Mouse (Mus musculus): ENCODE data around the gene P2ry2.
A peak's percentile ranks its signal among the peaks of the same experiment; 100 is the strongest.

The P2ry2 gene

GRCm38 (mm10) chr7:101012541-101012940 lies at the start of gene P2ry2:
TSS of gene P2ry2 (minus strand) at chr7:101012866.
- DNase-seq (ENCODE audit: low spot score), result no peak

DNA sequence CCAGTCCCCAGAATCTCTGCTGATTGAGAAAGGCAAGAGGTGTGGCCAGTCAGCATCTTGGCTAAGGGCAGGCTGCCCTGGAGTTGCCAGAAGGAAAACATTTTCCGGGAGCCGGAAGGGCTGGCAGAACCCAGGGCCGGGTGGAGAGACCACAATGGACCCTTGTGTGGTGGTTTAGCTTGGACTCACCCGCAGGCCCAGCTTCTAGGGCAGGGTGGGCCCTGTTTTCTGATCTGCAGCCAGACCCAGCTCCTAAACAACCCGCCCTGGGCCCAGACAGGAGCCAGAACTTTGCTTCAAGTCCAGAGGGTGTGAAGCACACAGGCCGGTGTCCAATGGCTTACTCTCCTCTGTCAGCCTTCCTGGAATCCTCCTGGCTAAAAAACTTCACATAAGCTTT lies 49.6 kb upstream of the P2ry2 start:
- DNase-seq (ENCODE audit: low spot score), result no peak

DNA sequence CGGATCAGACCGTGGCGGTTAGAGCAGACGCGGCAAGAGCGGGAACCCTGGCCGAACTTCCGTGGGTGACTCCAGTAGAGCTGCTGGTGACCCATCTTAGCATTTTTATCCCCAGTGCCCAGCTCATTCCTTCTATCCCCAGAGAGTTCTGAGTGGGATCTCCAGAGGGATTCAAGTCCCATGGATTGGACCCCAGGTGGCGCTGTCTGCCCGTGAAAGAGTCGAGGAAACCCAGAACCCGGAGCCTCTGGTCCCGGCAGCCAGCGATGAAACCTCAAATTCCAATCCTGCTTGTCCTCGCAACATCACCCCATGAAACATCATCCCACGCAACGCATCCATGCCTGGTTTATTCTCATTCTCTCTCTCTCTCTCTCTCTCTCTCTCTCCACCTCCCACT lies 48.7 kb upstream of the P2ry2 start:
- peak; percentile 68 for DNase-seq (ENCODE audit: low spot score)

DNA sequence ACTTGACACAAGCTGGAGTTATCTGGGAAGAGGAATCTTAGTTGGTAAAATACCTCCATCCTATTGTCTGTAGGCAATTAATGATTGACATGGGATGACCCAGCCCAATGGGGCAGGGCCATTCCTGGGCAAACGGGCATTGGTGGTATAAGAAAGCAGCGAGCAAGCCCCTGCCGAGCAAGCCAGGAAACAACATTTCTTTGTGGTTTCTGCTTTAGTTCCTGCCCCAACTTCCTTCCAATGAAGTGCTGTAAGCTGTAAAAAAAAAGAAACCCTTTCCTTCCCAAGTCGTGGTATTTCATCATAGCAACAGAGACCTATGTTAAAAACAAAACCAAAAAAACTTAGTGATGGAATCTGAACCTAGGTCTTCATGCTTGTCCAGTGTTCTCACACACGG lies 47.8 kb upstream of the P2ry2 start:
- no peak for DNase-seq (ENCODE audit: low spot score)

DNA sequence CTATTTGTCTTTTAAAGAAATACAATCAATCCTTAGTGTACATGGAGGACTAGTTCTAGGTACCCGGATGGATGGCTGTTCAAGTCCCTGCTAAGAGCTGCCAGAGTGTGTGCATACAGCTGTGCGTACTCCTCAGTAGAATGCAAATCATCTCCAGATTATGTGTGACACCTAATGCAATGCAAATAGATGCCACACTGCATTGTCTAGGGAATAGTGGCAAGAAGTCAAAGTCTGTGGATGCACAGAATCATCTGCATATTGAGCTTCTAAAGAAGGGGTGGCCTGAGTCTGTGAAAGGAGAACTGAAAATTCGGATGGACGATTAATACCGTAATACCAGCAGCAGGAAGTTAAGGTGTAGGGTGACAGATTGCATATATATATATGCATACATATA lies 46.5 kb upstream of the P2ry2 start:
- DNase-seq (ENCODE audit: low spot score), result no peak

- no peak for DNase-seq (ENCODE audit: low spot score)
Measured at GRCm38 (mm10) chr7:101057309-101057708, 44.6 kb upstream of the P2ry2 start.

DNA sequence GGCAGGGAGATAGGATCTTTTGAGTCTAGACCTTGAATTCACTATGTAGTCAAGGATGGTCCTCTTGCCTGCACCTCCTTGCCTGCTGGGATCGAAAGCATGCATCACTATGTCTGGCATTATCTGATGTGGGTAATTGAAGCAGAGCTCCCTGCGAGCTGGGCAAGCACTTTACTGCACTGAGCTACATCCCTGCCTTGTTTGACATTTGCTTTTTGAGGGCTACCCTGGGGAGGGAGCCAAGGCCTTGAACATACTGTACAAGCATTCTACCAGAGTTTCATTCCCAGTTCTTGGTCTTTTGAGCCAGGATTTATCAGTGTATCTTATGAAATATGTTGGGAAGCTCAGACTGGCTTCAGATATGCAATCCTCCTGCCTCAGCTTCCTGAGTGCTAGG lies 40.5 kb upstream of the P2ry2 start:
- DNase-seq (ENCODE audit: low spot score), result no peak

DNA sequence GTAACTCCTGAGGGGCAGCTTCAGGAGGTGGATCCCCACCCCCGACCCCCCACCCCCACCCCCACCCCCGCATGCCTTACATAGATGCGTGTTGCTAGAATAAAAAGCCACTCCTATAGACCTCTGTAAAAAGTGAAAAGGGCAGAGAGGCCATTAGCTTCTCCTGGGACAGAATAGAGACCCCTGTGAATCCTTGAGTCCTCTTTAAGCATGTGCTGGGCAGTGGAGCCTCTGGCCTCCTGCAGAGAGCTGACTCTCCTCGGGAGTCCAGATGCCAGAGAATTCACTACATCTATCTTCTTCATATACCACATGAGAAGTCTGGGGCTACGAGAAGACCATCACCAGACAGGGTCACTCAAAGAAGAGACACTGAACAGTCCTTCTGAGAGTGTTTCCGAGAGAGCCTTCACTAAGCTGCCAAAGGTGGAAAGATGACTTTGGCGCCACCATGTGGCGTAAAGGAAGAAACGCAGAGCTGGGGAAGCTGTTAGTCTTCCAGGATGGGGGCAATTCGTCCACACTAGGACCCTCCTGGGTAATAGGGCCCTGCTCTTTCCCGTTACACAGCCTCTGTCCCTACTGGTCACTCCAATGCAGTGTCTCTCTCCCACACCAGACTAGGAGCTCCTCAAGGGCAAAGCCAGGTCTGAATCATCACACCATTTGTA lies 39.0 kb upstream of the P2ry2 start:
- DNase-seq (ENCODE audit: low spot score), result peak; percentile 28

DNA sequence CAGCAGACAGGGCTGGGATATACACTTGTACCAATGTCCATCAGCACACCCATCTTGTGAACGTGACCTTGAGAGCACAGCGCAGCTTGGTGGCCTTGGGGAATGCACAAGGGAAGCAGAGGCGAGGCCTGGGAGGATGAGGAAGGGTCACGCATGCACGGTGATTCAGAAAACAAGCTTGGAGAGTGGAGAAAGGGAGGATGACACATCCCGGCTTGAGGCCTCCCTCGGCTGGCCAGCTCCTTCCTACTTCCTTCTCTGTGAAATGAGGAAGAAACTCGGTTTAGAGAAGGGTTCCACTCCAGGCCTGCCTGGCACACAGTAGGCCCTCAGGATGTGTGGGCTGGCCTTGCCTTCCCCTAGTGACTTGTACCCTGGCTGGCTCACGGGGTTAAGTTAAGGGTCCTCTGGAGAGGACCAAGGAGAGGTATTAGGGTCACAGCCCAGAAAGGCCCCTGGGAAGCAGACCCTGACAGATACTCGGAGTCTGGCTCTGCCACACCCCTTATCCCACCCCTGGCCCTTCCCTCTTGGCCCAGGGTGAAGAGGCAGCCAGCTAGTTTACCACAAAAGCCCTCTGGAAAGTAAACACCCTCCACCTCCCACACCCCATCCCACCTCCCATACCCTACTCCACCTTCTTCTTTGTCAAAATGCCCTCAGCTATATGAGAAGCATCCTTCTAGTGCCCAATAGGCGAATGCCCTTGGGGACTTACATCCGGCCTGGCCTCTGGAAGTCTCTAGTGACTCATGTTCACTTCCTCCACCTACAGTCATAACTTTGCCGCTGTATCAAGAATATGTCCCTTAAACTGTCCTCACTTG lies 38.3 kb upstream of the P2ry2 start:
- DNase-seq (ENCODE audit: low spot score), result peak; percentile 61

- no peak for DNase-seq (ENCODE audit: low spot score)
Measured at GRCm38 (mm10) chr7:101049326-101050087, 36.8 kb upstream of the P2ry2 start.

- no peak for DNase-seq (ENCODE audit: low spot score)
Measured at GRCm38 (mm10) chr7:101048247-101048646, 35.6 kb upstream of the P2ry2 start.

GRCm38 (mm10) chr7:101043846-101044541 lies 31.3 kb upstream of the P2ry2 start:
- no peak for DNase-seq (ENCODE audit: low spot score)

DNA sequence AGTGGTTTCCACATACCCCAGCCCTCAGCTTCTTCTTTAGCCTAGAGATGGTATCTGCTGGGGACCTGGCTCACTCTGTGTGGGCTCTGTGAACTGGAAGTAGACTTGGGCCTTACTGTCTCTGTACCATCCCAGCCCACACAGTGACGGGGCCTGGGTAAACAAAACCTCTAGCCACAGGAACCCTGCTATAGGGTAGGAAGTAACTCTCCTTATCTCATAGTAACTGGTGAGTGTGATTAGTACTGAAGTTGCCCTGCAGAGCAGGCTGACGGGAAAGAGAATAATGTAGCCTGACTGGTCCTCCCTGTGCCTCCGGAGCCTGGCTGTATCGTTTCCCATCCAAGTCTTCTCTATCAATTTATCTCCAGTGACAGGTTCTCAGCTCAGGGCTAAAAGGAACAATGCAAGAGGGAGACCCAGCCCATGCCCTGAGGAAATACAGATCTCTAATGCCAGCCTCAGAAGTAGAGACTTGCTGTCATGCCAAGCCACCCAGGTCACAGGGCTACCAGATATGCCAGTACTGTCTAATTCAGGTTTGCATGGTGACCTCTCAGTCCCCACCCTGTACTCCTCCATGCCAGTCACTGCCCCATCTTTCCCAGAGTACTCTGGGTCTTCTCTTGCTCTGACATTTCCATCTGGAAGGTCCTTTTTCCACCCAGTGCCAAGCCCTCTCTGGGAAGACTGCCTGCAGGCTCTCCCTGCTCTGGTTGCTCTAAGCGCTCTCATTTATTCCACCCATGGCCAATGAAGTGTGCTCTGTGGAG lies 29.5 kb upstream of the P2ry2 start:
- DNase-seq (ENCODE audit: low spot score), result no peak

- no peak for DNase-seq (ENCODE audit: low spot score)
Measured at GRCm38 (mm10) chr7:101041544-101041943, 28.9 kb upstream of the P2ry2 start.

GRCm38 (mm10) chr7:101033371-101033770 lies 20.7 kb upstream of the P2ry2 start:
- no peak for DNase-seq (ENCODE audit: low spot score)

- no peak for DNase-seq (ENCODE audit: low spot score)
Measured at GRCm38 (mm10) chr7:101031234-101031633, 18.6 kb upstream of the P2ry2 start.

DNA sequence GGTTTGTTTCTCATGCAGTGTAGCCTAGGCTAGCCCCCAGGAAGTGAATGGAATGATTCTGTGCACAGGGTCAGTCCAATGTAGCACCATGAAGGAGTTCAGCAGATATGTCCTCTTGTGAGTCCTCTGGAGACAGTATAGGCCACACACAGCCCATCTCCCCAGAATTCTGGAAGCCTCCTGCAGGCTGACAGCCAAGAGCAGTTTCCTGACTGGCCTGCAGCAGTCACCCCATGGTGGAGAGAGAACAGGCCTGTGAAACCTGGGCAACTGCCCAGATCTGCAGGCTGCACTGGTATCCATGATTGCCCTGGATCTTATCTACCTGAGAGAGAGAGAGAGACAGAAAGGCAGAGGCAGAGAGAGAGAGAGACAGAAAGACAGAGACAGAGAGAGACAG lies 18.1 kb upstream of the P2ry2 start:
- DNase-seq (ENCODE audit: low spot score), result no peak

DNA sequence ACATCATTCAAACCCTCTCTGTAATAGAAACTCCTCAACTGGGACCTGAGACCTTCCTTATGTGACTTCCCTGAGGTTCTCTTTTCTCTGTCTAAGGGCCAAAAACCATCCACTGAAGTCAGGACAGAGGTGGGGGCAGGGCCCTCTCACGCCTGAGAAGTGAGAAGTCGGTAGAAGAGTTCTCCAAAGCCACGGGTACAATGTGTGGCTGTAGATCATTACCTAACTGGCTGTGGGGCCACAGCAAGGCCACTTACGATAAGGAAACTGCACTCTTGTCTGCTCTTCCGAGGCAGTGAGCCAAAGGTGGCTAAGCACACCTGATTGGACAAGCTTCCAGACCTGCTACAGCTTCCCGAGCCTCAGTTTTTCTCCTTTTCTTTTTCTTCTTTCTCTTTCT lies 16.8 kb upstream of the P2ry2 start:
- DNase-seq (ENCODE audit: low spot score), result no peak

DNA sequence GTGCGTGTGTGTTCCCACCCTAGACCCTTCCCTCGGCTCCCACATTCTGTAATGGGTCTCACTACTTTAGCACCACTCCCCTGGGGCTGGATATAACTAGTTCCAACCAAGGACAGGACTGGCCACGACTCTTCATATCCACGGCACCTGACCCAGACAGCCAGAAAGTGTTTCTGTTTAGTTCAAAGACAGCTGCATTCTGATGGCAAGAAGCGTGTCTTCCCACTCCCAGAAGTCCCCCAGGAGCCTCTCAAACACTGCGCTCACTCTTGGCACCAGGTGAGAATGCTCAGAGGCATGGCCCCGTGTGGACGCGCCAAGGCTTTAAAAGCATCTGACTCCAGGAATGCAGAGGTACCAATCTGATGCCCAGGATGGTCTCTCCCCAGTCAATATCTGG lies 16.3 kb upstream of the P2ry2 start:
- DNase-seq (ENCODE audit: low spot score), result no peak

GRCm38 (mm10) chr7:101028444-101028757 lies 15.7 kb upstream of the P2ry2 start:
- no peak for DNase-seq (ENCODE audit: low spot score)

DNA sequence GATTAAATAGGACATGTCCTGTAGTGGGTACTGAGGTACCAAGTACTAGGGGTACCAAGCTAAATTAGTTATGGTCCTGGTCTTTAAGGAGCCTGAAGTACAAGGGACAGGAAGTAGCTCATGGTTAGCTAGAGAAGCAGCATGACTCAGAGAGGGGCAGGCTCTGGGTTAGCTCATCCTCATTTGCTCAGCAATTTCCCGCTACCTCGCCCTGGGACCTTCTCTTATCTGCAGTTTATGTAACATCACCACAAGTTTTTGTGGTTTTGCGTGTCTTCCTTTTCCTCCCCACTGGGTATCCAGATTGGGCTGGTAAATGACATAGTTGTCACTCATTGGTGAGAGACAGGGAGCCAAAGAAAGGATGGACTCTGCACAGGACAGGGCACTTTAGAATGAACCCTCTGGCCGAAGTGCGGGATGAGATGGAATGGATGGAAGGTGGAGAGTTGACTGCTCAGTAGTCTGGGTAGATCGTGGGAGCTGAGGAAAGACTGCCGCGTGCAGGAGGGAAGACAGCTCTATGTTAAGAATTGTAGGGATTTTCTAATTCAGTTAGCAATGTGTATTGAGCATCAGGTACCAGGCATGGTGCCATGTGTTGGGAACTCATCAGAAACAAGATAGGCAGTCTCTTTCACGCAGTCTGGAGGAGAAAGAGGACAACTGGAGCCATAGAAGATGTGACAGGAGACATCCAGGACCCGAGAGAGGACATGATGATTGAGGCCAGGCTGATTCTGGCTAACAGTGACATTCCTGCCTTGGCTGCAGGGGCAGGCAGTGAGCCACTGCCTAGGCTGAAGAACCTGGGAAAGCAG lies 15.2 kb upstream of the P2ry2 start:
- no peak for DNase-seq (ENCODE audit: low spot score)

All from ovary, adult 18-20 months (tissue).